Mouse (Mus musculus) liver (tissue): ENCODE results near the gene Tuba3a.

ENCODE experiments used
- DNase-seq: peaks from one replicate; pipeline ENCODE4 v3.0.0-alpha.2; 2020; ENCODE audit warnings: mixed read lengths

The Tuba3a gene

GRCm38 (mm10) chr6:125285890-125286289, at the start of gene Tuba3a:
Gene Tuba3a, minus strand, starts transcription at chr6:125286042.
- DNase-seq: no peak

DNA sequence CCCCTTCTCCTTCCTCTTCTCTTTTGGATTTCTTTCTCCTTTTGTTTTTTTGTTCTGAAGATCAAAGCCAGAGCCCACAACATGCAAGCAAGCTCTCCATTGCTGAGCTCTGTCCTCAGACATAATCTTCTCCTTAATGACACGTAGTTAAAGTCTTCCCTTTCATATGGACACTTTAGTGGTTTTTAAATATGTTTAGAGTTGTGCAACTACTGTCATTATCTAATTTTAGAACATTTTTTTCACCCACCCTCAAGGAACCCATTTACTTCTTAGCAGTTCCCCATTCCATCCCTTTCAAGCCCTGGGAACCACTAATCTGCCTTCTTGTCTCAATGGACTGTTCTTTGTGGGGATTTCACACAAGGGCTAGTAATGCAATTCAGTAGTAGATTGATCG, 48.5 kb upstream of the Tuba3a start:
- no peak for DNase-seq

DNA sequence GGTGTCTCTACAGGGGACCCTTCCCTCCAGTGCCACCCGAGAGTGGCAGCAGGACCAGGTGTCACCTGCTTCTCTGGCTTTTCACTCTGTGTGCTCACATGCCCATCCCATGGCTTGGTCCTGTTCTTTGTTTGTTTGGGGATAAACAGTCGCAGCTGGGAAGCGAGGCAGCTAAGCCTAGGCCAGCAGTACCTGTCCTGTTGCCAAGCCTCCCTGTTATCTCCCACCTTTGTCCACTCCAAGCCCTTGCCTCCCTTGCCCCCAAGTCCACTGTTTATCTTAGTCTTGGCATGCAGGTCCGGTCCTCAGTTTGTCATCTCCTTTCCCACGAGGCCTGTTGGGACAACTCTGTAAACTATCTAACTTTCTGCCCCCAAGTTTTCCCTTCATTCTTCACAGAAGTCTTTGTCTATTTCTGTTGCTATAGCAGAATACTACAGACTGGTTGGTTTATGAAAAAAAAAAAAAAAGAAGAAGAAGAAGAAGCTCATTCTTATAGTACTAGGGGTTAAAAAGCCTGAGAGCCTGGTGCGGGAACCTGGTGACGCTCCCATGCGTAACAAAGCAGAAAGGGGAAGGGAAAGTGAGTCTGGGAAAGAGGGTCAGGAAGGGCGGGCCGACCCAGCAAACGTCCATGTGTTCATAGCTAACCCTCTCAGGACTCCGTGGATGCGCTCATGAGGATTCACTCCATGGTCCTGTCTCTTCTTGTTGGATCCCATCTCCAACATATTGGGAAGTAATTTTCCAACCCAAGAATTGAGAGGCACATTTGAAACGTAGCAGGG, 47.5 kb upstream of the Tuba3a start:
- no peak for DNase-seq

DNA sequence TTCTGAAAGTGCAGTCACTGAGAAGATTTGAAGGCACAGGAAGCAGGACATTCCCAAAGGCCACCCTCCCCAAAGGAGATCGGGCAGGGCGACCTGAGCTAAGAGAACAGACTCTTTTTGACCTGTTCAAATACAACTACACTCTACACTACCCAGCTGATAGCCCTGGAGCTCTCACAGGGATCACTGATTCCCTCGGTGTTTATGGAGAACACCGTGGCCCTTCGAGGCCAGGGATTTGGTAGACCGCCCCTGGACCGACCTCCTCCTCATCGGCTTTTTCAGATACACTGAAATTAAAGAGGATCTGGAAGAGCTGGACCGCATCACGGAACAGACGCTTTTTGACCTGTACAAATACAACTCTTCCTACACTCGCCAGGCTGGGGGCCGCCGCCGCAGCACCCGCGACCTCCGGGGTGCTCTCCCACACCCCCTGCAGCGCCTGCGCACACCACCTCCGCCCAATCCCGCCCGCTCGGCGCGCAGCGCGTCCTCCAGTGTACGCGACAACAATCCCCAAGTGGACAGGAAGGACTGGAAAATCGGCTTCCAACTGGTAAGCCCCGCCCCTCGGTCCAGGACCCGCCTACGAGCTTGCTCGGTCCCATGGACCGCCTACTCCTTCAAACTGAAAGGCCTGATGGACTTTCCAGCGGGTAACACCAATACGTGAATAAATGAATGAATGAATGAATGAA, 44.9 kb upstream of the Tuba3a start:
- DNase-seq: peak; percentile 85

- no peak for DNase-seq
Observed at GRCm38 (mm10) chr6:125328243-125328642, 42.4 kb upstream of the Tuba3a start.

- no peak for DNase-seq
Observed at GRCm38 (mm10) chr6:125325337-125325736, 39.5 kb upstream of the Tuba3a start.

- no peak for DNase-seq
Observed at GRCm38 (mm10) chr6:125323547-125323946, 37.7 kb upstream of the Tuba3a start.

- DNase-seq: no peak
Observed at GRCm38 (mm10) chr6:125322794-125323193, 37.0 kb upstream of the Tuba3a start.

DNA sequence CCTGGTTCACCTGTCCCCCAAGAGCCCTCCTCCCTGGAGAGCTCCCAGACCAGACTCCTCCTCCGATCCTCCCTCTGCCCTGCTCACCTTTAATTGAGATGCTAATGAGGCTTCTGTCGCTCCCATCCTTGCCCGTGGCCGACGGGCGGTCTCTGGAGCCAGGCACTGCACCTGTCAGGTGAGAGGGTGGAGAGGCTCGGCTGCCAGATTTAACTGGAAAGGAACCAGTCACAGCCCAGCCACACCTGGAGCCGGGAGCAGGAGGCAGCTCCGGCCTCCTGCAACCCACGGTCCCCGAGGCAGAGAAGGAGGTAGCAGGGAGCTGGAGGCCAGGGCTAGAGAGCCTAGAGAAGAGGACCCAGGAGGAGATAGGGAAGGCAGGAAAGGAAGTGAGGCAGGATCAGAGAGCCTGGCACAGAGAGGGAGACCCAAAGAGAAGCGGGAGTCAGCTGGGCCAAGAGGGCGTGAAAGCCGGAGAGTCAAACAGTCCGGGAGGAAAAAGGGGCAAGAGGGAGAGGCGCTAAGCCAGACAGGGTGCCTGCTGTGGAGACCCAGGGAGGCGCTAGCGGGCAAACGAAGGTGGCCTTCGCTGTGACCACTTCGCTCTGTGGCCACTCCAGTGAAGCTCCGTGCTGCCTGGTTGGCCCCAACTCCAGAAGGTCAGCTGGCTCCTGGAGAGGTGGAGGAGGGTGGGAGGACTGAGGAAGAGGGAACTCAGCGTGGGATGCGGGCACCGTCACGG, 35.4 kb upstream of the Tuba3a start:
- DNase-seq: no peak

- DNase-seq: no peak
Observed at GRCm38 (mm10) chr6:125320323-125320722, 34.5 kb upstream of the Tuba3a start, which contains the start of gene Scnn1a. Gene Scnn1a, plus strand, starts transcription at chr6:125320659.

DNA sequence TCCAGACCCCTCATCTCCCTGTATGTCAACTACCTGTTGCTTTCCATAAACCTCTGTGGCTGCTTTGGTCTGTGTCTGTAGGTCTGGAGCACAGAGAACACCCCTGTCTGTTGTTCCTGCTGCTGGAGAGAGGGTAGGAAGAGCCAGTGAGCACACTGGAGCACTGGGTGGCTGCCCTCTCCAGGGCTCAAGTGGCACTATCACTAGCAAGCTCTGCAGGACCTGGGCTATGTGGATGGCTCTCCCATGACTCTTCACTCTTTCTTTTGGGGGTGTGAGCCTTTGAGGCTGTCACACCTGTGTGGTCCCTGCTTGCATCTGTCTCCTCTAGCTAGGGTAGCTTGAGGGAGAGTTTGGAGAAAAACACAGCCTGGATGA, 34.1 kb upstream of the Tuba3a start:
- DNase-seq: no peak

DNA sequence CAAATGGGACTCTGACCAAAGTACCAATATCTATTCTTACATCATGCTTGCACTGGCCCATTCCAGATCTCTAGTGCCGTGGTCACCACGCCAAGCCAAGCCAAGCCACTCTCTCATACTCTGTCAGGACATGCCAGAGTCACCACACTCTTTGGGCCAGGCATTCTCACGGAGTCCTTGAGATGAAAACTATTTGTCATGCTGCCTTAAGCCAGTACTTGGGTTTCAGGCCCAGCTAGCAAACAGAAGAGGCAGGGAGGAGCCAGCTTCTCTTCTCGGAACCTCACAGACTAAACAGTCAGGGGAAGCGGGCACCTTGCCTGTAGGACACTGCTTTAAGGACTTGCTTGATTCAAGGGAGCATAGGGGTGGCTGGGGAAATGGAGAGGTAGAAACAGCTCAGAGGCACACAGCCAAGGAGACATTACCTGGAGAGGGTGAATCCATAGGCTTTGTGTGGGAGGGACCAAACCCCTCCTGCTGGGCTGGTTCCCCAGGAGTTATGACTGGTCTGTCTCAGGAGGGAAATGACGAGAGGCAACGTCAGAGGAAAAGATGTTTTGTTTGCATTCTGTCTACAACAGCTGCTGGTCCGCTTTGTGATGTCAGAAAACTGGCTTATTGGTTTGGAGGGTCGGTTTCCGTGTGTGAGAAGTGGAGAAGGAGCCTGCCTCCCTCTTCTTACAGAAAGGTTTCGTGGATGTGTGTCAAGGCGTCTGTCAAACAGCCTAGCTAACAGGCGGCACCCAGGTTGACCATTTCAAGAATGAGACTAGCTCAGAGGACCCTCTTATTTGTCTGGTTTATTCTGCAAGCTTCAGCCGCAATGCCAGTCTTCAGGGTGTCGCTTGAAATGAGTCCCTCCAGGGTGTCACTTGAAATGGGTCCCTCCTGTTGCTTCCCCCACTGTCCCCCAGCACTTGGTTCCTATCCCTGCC, 33.4 kb upstream of the Tuba3a start:
- DNase-seq: no peak

DNA sequence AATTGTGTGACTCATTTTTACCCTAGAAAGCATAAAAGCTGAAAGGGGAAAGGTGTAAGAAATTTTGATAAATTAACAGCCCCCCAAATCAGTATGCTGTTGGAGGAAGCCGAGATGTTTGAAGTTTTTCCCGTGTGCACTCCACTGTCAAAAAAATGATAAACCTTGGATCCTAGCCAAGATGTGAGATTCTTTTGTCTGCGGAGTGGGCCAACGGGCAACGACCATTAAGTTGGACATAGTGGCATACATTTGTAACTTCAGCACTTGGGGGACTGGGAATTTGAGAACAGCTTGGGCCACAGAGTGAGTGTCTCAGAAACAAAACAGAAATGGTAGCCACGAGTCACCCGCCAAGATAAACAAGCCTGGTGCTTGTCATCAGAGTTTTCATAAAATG, 31.2 kb upstream of the Tuba3a start:
- no peak for DNase-seq

GRCm38 (mm10) chr6:125314746-125315145, 28.9 kb upstream of the Tuba3a start:
- DNase-seq: no peak

DNA sequence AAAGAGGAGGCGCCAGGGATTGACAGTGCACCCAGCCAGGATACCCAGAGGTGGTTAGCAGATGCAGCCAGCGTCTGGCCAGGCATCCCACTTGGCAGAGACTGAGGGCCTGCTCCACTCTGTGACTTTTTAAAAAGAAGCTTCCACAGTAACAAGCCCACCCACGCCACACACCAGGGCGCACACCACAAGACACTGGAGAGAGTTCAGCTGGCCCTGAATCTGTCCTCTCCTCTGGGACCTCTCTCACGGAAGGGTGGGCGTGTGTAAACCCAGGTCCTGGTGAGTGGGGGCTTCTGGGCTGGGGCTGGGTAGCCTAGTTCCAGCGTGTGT, 28.4 kb upstream of the Tuba3a start:
- DNase-seq: no peak

- peak; percentile 83 for DNase-seq
Observed at GRCm38 (mm10) chr6:125313546-125314230, 27.8 kb upstream of the Tuba3a start, which contains the start of gene Ltbr. Gene Ltbr, minus strand, starts transcription at chr6:125313885.

DNA sequence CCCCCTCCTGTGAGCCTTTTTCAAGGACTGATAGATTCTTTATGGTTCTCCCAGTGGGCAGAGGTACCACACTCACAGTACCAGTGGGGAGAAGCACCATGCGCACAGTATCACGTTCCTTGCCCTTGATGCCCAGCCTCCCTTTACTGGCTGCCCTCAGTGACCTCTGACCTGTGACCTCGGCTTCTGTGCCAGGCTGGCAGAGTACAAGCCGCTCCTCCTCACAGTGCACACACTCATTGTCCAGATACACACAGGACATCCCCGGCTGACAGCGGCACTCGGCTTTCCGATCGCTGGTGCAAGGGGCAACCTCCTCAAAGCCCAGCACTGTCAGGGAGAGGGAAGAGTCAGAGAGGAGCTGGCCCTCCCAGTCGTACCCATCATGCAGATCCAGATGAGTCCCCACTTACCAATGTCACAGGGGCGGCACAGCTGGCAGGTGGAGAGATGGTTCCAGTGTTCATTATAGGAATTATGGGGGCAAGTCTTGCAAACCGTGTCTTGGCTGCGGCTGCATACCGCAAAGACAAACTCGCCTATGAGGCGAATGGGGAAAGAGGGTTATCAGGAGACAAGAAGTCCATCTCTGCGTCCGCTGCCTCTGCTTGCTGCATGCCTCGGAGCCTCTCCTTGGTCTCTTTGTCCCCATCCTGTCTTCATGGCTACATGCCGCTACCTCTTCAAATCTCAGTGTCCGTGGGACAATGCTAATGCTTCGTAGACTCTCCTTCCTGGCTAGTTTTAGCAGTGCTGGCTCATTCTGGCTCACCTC, 26.9 kb upstream of the Tuba3a start:
- DNase-seq: no peak

- DNase-seq: no peak
Observed at GRCm38 (mm10) chr6:125312171-125312570, 26.3 kb upstream of the Tuba3a start.

GRCm38 (mm10) chr6:125309406-125309805, 23.6 kb upstream of the Tuba3a start:
- no peak for DNase-seq

- no peak for DNase-seq
Observed at GRCm38 (mm10) chr6:125308921-125309320, 23.1 kb upstream of the Tuba3a start.

GRCm38 (mm10) chr6:125307091-125307490, 21.2 kb upstream of the Tuba3a start:
- no peak for DNase-seq
